Mouse (Mus musculus) C2C12 (cell line): ENCODE data around the gene Unc119. TPM values are rescaled to one million over a fixed set of nuclear protein-coding genes. Genes with fewer than 3 reads are reported as not detected.
A peak's percentile ranks its signal among the peaks of the same experiment; 100 is the strongest.

ENCODE experiments used
- H3K27me3 ChIP-seq: one replicate; pipeline ENCODE4 v1.6.1; 2011; ENCODE audit not compliant: control insufficient read depth, insufficient read depth, insufficient read length
- H3K36me3 ChIP-seq: one replicate; pipeline ENCODE4 v1.6.1; 2011; ENCODE audit not compliant: control insufficient read depth, insufficient read depth
- H3K4me3 ChIP-seq: one replicate; pipeline ENCODE4 v1.5.1; 2011; ENCODE audit warnings: mild to moderate bottlenecking, control low read depth; ENCODE audit not compliant: poor library complexity, insufficient read depth, severe bottlenecking
- H3K79me2 ChIP-seq: one replicate; pipeline ENCODE4 v1.6.1; 2011; ENCODE audit not compliant: control insufficient read depth, insufficient read depth
- H3K79me3 ChIP-seq: one replicate; pipeline ENCODE4 v1.6.1; 2011; ENCODE audit warnings: low read depth, control low read depth
- H3ac ChIP-seq: one replicate; pipeline ENCODE3; 2011; ENCODE audit warnings: low read depth; ENCODE audit not compliant: control insufficient read depth, insufficient read length
- CEBPB ChIP-seq: IDR thresholded peaks from one replicate; pipeline ENCODE4 v1.6.1; 2011; ENCODE audit warnings: low read depth, mild to moderate bottlenecking, control low read depth, moderate library complexity
- CTCF ChIP-seq: IDR thresholded peaks from one replicate; pipeline ENCODE4 v1.5.1; 2011; ENCODE audit not compliant: control insufficient read depth, insufficient read depth, insufficient read length
- FOSL1 ChIP-seq: IDR thresholded peaks from one replicate; pipeline ENCODE4 v1.8.0; 2011; ENCODE audit warnings: mild to moderate bottlenecking, low read length; ENCODE audit not compliant: poor library complexity, insufficient read depth, severe bottlenecking
- MAX ChIP-seq: IDR thresholded peaks from one replicate; pipeline ENCODE4 v1.6.1; 2011; ENCODE audit warnings: mild to moderate bottlenecking, control low read depth
- MYOD1 ChIP-seq: IDR thresholded peaks from one replicate; pipeline ENCODE4 v1.6.1; 2011; ENCODE audit warnings: low read depth; ENCODE audit not compliant: control insufficient read depth, insufficient read length
- MYOG ChIP-seq: IDR thresholded peaks from one replicate; pipeline ENCODE4 v1.6.1; 2011; ENCODE audit not compliant: control insufficient read depth, insufficient read length; ENCODE audit errors: extremely low read depth
- USF1 ChIP-seq: IDR thresholded peaks from one replicate; pipeline ENCODE4 v1.6.1; 2011; ENCODE audit warnings: low read depth, mild to moderate bottlenecking, control low read depth, moderate library complexity
- polyA plus RNA-seq: library from polyadenylated mRNA; unstranded; fragments of >200 nt; fragmentation: generic; extraction: Trizol; gene quantifications from one replicate; pipeline ENCODE4 v1.2.1, GENCODE M21; 2012; ENCODE audit warnings: missing spikeins

The Unc119 gene
- polyA plus RNA-seq, 1 experiment = 29.5 TPM

GRCm38 (mm10) chr11:78374147-78374546 lies 30.9 kb downstream of the Unc119 start:
- Histone ChIP-seq H3K36me3 (no peaks in the 10 kb centered on the region), H3K27me3 (no peaks in the 10 kb centered on the region), H3K79me3 (no peaks in the 10 kb centered on the region), H3ac (no peak overlapping the region), H3K4me3 (no peak overlapping the region), H3K79me2 (no peaks in the 10 kb centered on the region)
- TF ChIP-seq CEBPB (no peak), MAX (no peak), MYOD1 (no peak), MYOG (no peak), FOSL1 (no peak), CTCF (no peak), USF1 (no peak)

DNA sequence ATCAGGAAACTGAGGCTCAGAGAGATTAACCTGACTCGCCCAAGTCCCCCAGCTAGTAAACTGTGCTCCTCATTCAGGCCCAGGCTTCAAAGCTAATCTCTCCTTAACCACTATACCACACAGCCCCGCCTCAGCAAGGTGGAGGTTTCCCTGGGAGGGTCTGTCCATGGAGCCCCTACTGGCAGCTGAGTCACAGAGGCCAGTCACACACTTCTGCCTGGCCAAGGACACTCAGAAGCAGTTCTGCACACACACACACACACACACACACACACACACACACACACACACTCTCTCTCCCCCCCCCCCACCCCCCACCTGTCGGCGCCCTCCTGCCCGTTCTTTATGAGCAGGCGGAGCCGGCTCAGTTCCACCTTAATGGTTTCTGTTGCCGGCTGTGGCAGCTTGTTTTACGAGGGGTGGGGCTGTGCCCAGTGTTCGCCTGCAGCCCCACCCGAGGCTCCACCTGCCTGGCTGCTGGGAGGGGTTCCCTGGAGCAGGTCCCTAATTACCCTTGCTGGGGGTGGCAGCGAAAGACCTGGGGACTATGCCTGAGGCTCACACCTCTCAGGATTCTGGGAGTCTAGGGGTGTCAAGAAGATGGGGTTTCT lies 34.4 kb downstream of the Unc119 start:
- Histone ChIP-seq H3K79me3 (no peaks in the 10 kb centered on the region), H3K79me2 (no peaks in the 10 kb centered on the region), H3K27me3 (no peaks in the 10 kb centered on the region), H3K4me3 (no peak overlapping the region), H3K36me3 (no peaks in the 10 kb centered on the region), H3ac (no peak overlapping the region)
- TF ChIP-seq FOSL1 (no peak), MYOD1 (no peak), MYOG (no peak)

- no peak overlapping the region for H3K4me3 ChIP-seq
- H3K79me2 ChIP-seq = no peaks in the 10 kb centered on the region
- no peaks in the 10 kb centered on the region for H3K27me3 ChIP-seq
- H3K79me3 ChIP-seq = no peaks in the 10 kb centered on the region
- TF ChIP-seq USF1 (no peak), MAX (no peak), CEBPB (no peak), MYOD1 (no peak), CTCF (no peak), MYOG (no peak), FOSL1 (no peak)
- H3K36me3 ChIP-seq = no peaks in the 10 kb centered on the region
- no peak overlapping the region for H3ac ChIP-seq
These were observed 37.1 kb downstream of the Unc119 start for GRCm38 (mm10) chr11:78380351-78380750.

GRCm38 (mm10) chr11:78380996-78381395 lies 37.7 kb downstream of the Unc119 start:
- H3K79me2 ChIP-seq = no peaks in the 10 kb centered on the region
- H3ac ChIP-seq = no peak overlapping the region
- no peak overlapping the region for H3K4me3 ChIP-seq
- H3K36me3 ChIP-seq = no peaks in the 10 kb centered on the region
- H3K79me3 ChIP-seq = no peaks in the 10 kb centered on the region
- no peak for TF ChIP-seq CTCF
- TF ChIP-seq MYOD1 = no peak
- no peak for TF ChIP-seq USF1
- no peaks in the 10 kb centered on the region for H3K27me3 ChIP-seq

DNA sequence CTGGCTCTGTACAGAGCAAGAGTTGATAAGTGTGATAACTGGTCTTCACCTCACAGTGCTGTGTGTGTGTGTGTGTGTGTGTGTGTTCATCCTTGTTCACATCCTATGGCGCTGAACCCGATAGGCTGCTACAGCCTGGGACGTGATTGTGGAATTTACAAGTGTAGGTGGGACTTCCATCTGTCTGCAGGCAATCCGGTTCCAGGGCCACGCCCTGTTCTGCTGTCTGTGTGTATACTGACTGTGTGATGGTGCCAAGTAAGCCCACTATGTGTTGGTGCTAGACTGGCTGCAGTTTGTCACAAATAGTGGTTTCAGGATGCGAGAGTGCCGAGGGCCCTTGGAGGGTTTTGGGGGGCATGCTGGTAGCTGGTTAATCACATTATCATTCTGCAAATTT lies 39.0 kb downstream of the Unc119 start:
- no peak overlapping the region for H3K4me3 ChIP-seq
- no peak overlapping the region for H3ac ChIP-seq
- no peaks in the 10 kb centered on the region for H3K27me3 ChIP-seq
- H3K79me3 ChIP-seq = no peaks in the 10 kb centered on the region
- TF ChIP-seq MYOG = no peak
- TF ChIP-seq CTCF = no peak
- TF ChIP-seq MAX = no peak
- no peak for TF ChIP-seq MYOD1
- TF ChIP-seq FOSL1 = no peak
- no peak for TF ChIP-seq CEBPB
- TF ChIP-seq USF1 = no peak
- no peaks in the 10 kb centered on the region for H3K36me3 ChIP-seq
- H3K79me2 ChIP-seq = no peaks in the 10 kb centered on the region

GRCm38 (mm10) chr11:78382701-78383100 lies 39.4 kb downstream of the Unc119 start:
- Histone ChIP-seq H3K4me3 (no peak overlapping the region), H3ac (no peak overlapping the region), H3K36me3 (no peaks in the 10 kb centered on the region), H3K79me2 (no peaks in the 10 kb centered on the region), H3K27me3 (no peaks in the 10 kb centered on the region), H3K79me3 (no peaks in the 10 kb centered on the region)
- TF ChIP-seq FOSL1 = peak; percentile 88
- no peak for TF ChIP-seq MYOG
- TF ChIP-seq MYOD1 = peak; percentile 76
